ENCODE assay signal across 9 mouse cellular contexts in genomic region chr4:35192725-35193124, GRCm38 (mm10). TPM values are rescaled to one million over a fixed set of nuclear protein-coding genes. Genes with fewer than 3 reads are reported as not detected.
DNase-seq lines count a peak whose midpoint lies in the region; ATAC-seq and TF ChIP-seq lines count a peak whose summit lies in the region.
"Had no signal": no experiment of that assay in that cellular context is flagged by ENCODE, and none has a peak within 500 bp of the region (broad histone marks: within the 10 kb centered on the region; RNA-seq: fewer than 3 reads in every experiment).

No protein-coding gene starts in this region.

- H3K79me2 ChIP-seq in MEL (ENCODE audit: control insufficient read depth, insufficient read depth, low read length, poor library complexity), result no peaks in the 10 kb centered on the region

- H3K4me2 ChIP-seq in hindbrain, embryonic 16.5 days (ENCODE audit: low read length), result no peak overlapping the region

- no peak for TF ChIP-seq CTCF in kidney, adult 2 months (conservative IDR thresholded peaks at IDR 0.05; ENCODE audit: insufficient read depth, insufficient read length, low read depth, low read length)
- TF ChIP-seq CTCF in MEL (IDR thresholded peaks at IDR 0.05 in 2 of 3, conservative IDR thresholded peaks at IDR 0.05 in 1 of 3; ENCODE audit: control insufficient read depth in 1 of 3, insufficient read depth in 1 of 3, low read depth in 2 of 3, low read length in 3 of 3, poor library complexity in 1 of 3, severe bottlenecking in 1 of 3), result peak in 2 of 3 experiments; percentile 13 to 65; a peak in 2 of 6 replicates

- 41% methylated on average over 7 of the region's 7 CpGs for WGBS in kidney, adult 2 months
- WGBS in hindbrain, embryonic 16.5 days, result 36% methylated on average over 7 of the region's 7 CpGs

- peak; percentile 75 for TF ChIP-seq RAD21 in MEL (IDR thresholded peaks at IDR 0.05; ENCODE audit: low read depth, low read length)

- peak; percentile 50; the same call in 1 of the 2 replicates for ATAC-seq in hindbrain, embryonic 16.5 days

- no peaks in the 10 kb centered on the region for H3K27me3 ChIP-seq in kidney, adult 2 months (replicated peaks; ENCODE audit: control insufficient read depth, insufficient read depth, low read length)
- no peaks in the 10 kb centered on the region for H3K27me3 ChIP-seq in MEL (ENCODE audit: control insufficient read depth in 1 of 2, insufficient read depth in 2 of 2, low read length in 2 of 2)
- no peaks in the 10 kb centered on the region for H3K27me3 ChIP-seq in hindbrain, embryonic 16.5 days (replicated peaks; ENCODE audit: control insufficient read depth, insufficient read depth, low read length)

- peak; percentile 45 for DNase-seq in kidney, adult 2 months
- DNase-seq in kidney, postnatal 25 days, result no peak
- DNase-seq in 3T3-L1 (ENCODE audit: low read depth, low spot score) (peak; percentile 28), MEL (ENCODE audit: low read depth, low spot score) (peak; percentile 28)
- DNase-seq in spleen, adult 18-20 months, result no peak
- DNase-seq in ovary, postnatal 10 days (ENCODE audit: low spot score), result no peak
- no peak for DNase-seq in testis, postnatal 14 days (ENCODE audit: low spot score)
- DNase-seq: right cerebral cortex, postnatal 25 days had no signal

- peaks cover 3% of the 10 kb centered on the region; the same call in 1 of the 2 replicates for H3K36me3 ChIP-seq in kidney, adult 2 months (ENCODE audit: control insufficient read depth, insufficient read depth, low read length)
- peaks cover 0 to 16% of the 10 kb centered on the region in 2 experiments; a peak in 3 of 4 replicates for H3K36me3 ChIP-seq in MEL (ENCODE audit: control insufficient read depth in 1 of 2, insufficient read depth in 2 of 2, low read length in 2 of 2)
- peaks cover 6% of the 10 kb centered on the region; the same call in 1 of the 2 replicates for H3K36me3 ChIP-seq in hindbrain, embryonic 16.5 days (ENCODE audit: control insufficient read depth, insufficient read depth, low read length)

- H3K4me1 ChIP-seq in kidney, adult 2 months (ENCODE audit: control insufficient read depth, insufficient read depth, low read length), result no peaks in the 10 kb centered on the region
- peaks cover 10 to 16% of the 10 kb centered on the region in 2 experiments for H3K4me1 ChIP-seq in MEL (ENCODE audit: control insufficient read depth in 1 of 2, insufficient read depth in 2 of 2, low read length in 2 of 2)
- H3K4me1 ChIP-seq in hindbrain, embryonic 16.5 days (ENCODE audit: control insufficient read depth, insufficient read depth, low read depth, low read length), result no peaks in the 10 kb centered on the region

- no peak overlapping the region for H3K9ac ChIP-seq in MEL (ENCODE audit: control insufficient read depth, low read depth, low read length, poor library complexity, severe bottlenecking)
- no peak overlapping the region for H3K9ac ChIP-seq in hindbrain, embryonic 16.5 days (ENCODE audit: low read depth, low read length)

- TF ChIP-seq POLR2A in kidney, adult 2 months (IDR thresholded peaks at IDR 0.05; ENCODE audit: low read depth, low read length), result no peak
- no peak for TF ChIP-seq POLR2A in MEL (IDR thresholded peaks at IDR 0.05; ENCODE audit: control insufficient read depth in 1 of 2, insufficient read depth in 1 of 2, low read depth in 1 of 2, low read length in 2 of 2, poor library complexity in 1 of 2)

- no peak overlapping the region for H3K4me3 ChIP-seq in kidney, adult 2 months (ENCODE audit: insufficient read depth, low read depth, low read length)
- no peak overlapping the region for H3K4me3 ChIP-seq in MEL (ENCODE audit: control insufficient read depth in 1 of 2, insufficient read depth in 1 of 2, low read depth in 2 of 2, low read length in 2 of 2)
- H3K4me3 ChIP-seq in hindbrain, embryonic 16.5 days (ENCODE audit: low read length), result no peak overlapping the region

- no peak overlapping the region for H3K27ac ChIP-seq in kidney, adult 2 months (ENCODE audit: insufficient read depth, low read depth, low read length)
- no peak overlapping the region for H3K27ac ChIP-seq in MEL (ENCODE audit: control insufficient read depth, low read depth, low read length)
- no peak overlapping the region for H3K27ac ChIP-seq in hindbrain, embryonic 16.5 days (ENCODE audit: low read depth, low read length)

- no peak for TF ChIP-seq EP300 in MEL (IDR thresholded peaks at IDR 0.05; ENCODE audit: low read depth in 1 of 2, low read length in 2 of 2)

- no peaks in the 10 kb centered on the region for H3K9me3 ChIP-seq in MEL (replicated peaks; ENCODE audit: insufficient read depth, low read length)
- no peaks in the 10 kb centered on the region for H3K9me3 ChIP-seq in hindbrain, embryonic 16.5 days (ENCODE audit: control insufficient read depth, low read length)

TF ChIP-seq in MEL, 35 proteins besides CTCF, POLR2A, EP300 and RAD21:
- TF ChIP-seq SMC3 (IDR thresholded peaks at IDR 0.05; ENCODE audit: low read depth, low read length) (peak; percentile 79), MYC (IDR thresholded peaks at IDR 0.05; ENCODE audit: low read depth, low read length) (no peak), ZKSCAN1 (IDR thresholded peaks at IDR 0.05; ENCODE audit: low read depth, low read length) (no peak), ETS1 (IDR thresholded peaks at IDR 0.05; ENCODE audit: low read depth, low read length) (no peak), KAT2A (conservative IDR thresholded peaks at IDR 0.05; ENCODE audit: low read depth, low read length) (no peak), TCF12 (IDR thresholded peaks at IDR 0.05; ENCODE audit: low read depth, low read length) (no peak), CHD2 (IDR thresholded peaks at IDR 0.05; ENCODE audit: low read length) (no peak), BHLHE40 (IDR thresholded peaks at IDR 0.05; ENCODE audit: borderline replicate concordance, low read depth, low read length) (no peak), ZC3H11A (IDR thresholded peaks at IDR 0.05; ENCODE audit: low read depth, low read length) (peak; percentile 64), POLR2AphosphoS5 (IDR thresholded peaks at IDR 0.05; ENCODE audit: borderline replicate concordance, low read depth, low read length) (no peak)

RNA-seq across cellular contexts. Expression of gene C9orf72, which starts 33.2 kb away (rescaled TPM):
- polyA plus RNA-seq in kidney, adult 2 months (2012; rRNA removed), result 5.6 and 6.6 TPM in 2 replicates
- 4.2 and 5.7 TPM in 2 replicates for total RNA-seq in MEL (2012; rRNA removed)
- 1 to 10 TPM in 1 of 2 experiments, not detected in 1; 4.1 TPM for polyA plus RNA-seq in MEL (2012; ENCODE audit: insufficient read depth in 1 of 2, insufficient read length in 2 of 2, low read depth in 1 of 2, low replicate concordance in 2 of 2, missing spikeins in 1 of 2)
- polyA plus RNA-seq in hindbrain, embryonic 16.5 days (2015; fragmentation: Nextera tagmentation; extraction: Ambion mirVana), result 42.6 and 46.6 TPM in 2 replicates

RNA-seq across cellular contexts. Expression of gene Mob3b, which starts 35.4 kb away (rescaled TPM):
- polyA plus RNA-seq in kidney, adult 2 months (2012; rRNA removed), result 11.8 and 13.4 TPM in 2 replicates
- 3.8 and 4.0 TPM in 2 replicates for total RNA-seq in MEL (2012; rRNA removed)
- 1 to 10 TPM in 1 of 2 experiments, not detected in 1; 4.2 TPM for polyA plus RNA-seq in MEL (2012; ENCODE audit: insufficient read depth in 1 of 2, insufficient read length in 2 of 2, low read depth in 1 of 2, low replicate concordance in 2 of 2, missing spikeins in 1 of 2)
- polyA plus RNA-seq in hindbrain, embryonic 16.5 days (2015; fragmentation: Nextera tagmentation; extraction: Ambion mirVana), result 3.9 TPM in 2 replicates

RNA-seq across cellular contexts. Expression of gene Ifnk, which starts 40.9 kb away (rescaled TPM):
- polyA plus RNA-seq in kidney, adult 2 months (2012; rRNA removed), result not detected in 2 replicates
- not detected in 2 replicates for total RNA-seq in MEL (2012; rRNA removed)
- polyA plus RNA-seq in MEL (2012; ENCODE audit: insufficient read depth in 1 of 2, insufficient read length in 2 of 2, low read depth in 1 of 2, low replicate concordance in 2 of 2, missing spikeins in 1 of 2), result not detected
- not detected in 2 replicates for polyA plus RNA-seq in hindbrain, embryonic 16.5 days (2015; fragmentation: Nextera tagmentation; extraction: Ambion mirVana)

Comparison
In these comparisons a context has a peak if more than half of its experiments do, and no peak if none do; other contexts are left out.
1. DNase-seq: peak in kidney, adult 2 months (single experiment), 3T3-L1 (single experiment) and MEL (single experiment); none in kidney, postnatal 25 days (0 of 2), spleen, adult 18-20 months (0 of 2), ovary, postnatal 10 days (single experiment) and testis, postnatal 14 days (single experiment).